Mouse (Mus musculus): ENCODE measurements around the gene Plcb4. TPM values are rescaled to one million over a fixed set of nuclear protein-coding genes. Genes with fewer than 3 reads are reported as not detected.

Gene Plcb4
- 10 to 100 TPM; 22.5 to 33.7 TPM for total RNA-seq (2021)
- long read RNA-seq, experiment 1, full-length matches to known transcripts, result 1 of 8 reads
- long read RNA-seq, experiment 1, partial matches to known transcripts, result 3 of 8 reads
- long read RNA-seq, experiment 1, other reads (novel, unspliced or antisense), result 4 of 8 reads
- long read RNA-seq, experiment 2, partial matches to known transcripts, result 1 of 6 reads
- long read RNA-seq, experiment 2, other reads (novel, unspliced or antisense), result 5 of 6 reads

- DNase-seq (ENCODE audit: low spot score in 2 of 2), result peak; percentile 76 to 77
Measured at GRCm38 (mm10) chr2:135658486-135659390, at the start of gene Plcb4. Plcb4 (plus strand) TSS chr2:135659011.

GRCm38 (mm10) chr2:135614651-135615261 is 44.1 kb upstream of the Plcb4 start:
- DNase-seq (ENCODE audit: low spot score in 2 of 2), result no peak

- no peak for DNase-seq (ENCODE audit: low spot score in 2 of 2)
Measured at GRCm38 (mm10) chr2:135616090-135616489, 42.7 kb upstream of the Plcb4 start.

GRCm38 (mm10) chr2:135618551-135618950 is 40.3 kb upstream of the Plcb4 start:
- no peak for DNase-seq (ENCODE audit: low spot score in 2 of 2)

- DNase-seq (ENCODE audit: low spot score in 2 of 2), result peak in 1 of 2 experiments; percentile 44
Measured at GRCm38 (mm10) chr2:135619956-135620355, 38.9 kb upstream of the Plcb4 start.

- no peak for DNase-seq (ENCODE audit: low spot score in 2 of 2)
Measured at GRCm38 (mm10) chr2:135627821-135628220, 31.0 kb upstream of the Plcb4 start.

GRCm38 (mm10) chr2:135637227-135637626 is 21.6 kb upstream of the Plcb4 start:
- no peak for DNase-seq (ENCODE audit: low spot score in 2 of 2)

- DNase-seq (ENCODE audit: low spot score in 2 of 2), result no peak
Measured at GRCm38 (mm10) chr2:135641002-135641401, 17.8 kb upstream of the Plcb4 start.

- no peak for DNase-seq (ENCODE audit: low spot score in 2 of 2)
Measured at GRCm38 (mm10) chr2:135641636-135642035, 17.2 kb upstream of the Plcb4 start.

GRCm38 (mm10) chr2:135646226-135646625 is 12.6 kb upstream of the Plcb4 start:
- DNase-seq (ENCODE audit: low spot score in 2 of 2), result no peak

GRCm38 (mm10) chr2:135646654-135647053 is 12.2 kb upstream of the Plcb4 start:
- DNase-seq (ENCODE audit: low spot score in 2 of 2), result no peak

GRCm38 (mm10) chr2:135647985-135648384 is 10.8 kb upstream of the Plcb4 start:
- DNase-seq (ENCODE audit: low spot score in 2 of 2), result no peak

- DNase-seq (ENCODE audit: low spot score in 2 of 2), result no peak
Measured at GRCm38 (mm10) chr2:135650885-135651284, 7.9 kb upstream of the Plcb4 start.

GRCm38 (mm10) chr2:135652040-135652439 is 6.8 kb upstream of the Plcb4 start:
- no peak for DNase-seq (ENCODE audit: low spot score in 2 of 2)

GRCm38 (mm10) chr2:135652451-135652850 is 6.4 kb upstream of the Plcb4 start:
- no peak for DNase-seq (ENCODE audit: low spot score in 2 of 2)

- no peak for DNase-seq (ENCODE audit: low spot score in 2 of 2)
Measured at GRCm38 (mm10) chr2:135655948-135656347, 2.9 kb upstream of the Plcb4 start.

GRCm38 (mm10) chr2:135656586-135656985 is 2.2 kb upstream of the Plcb4 start:
- no peak for DNase-seq (ENCODE audit: low spot score in 2 of 2)

- peak; percentile 14 to 42 for DNase-seq (ENCODE audit: low spot score in 2 of 2)
Measured at GRCm38 (mm10) chr2:135659391-135660180, 775 bp downstream of the Plcb4 start.

GRCm38 (mm10) chr2:135660816-135661215 is 2.0 kb downstream of the Plcb4 start:
- no peak for DNase-seq (ENCODE audit: low spot score in 2 of 2)

- DNase-seq (ENCODE audit: low spot score in 2 of 2), result no peak
Measured at GRCm38 (mm10) chr2:135663785-135664184, 5.0 kb downstream of the Plcb4 start.

- DNase-seq (ENCODE audit: low spot score in 2 of 2), result no peak
Measured at GRCm38 (mm10) chr2:135667496-135667895, 8.7 kb downstream of the Plcb4 start.
